Comparison of ENCODE assay signal across 13 mouse cellular contexts in the genomic region with DNA sequence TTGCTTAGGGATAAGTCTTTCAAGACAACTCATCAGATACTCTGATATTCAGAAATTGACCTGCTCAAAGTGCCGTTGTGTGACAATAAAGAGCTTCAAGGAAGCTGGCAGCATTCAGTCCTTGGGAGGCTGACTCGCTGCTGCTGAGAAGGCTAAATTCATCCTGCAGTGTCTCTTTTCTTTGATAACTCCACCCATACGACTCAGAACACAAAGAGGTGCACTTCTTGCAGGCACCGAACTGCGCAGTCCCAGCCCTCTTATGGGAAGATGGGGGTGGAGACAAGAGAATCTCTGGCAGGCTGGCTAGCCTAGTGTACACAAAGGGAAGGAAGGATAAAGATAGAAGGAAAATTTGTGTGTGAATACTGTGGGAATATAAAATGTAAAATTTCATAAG. TPM values are rescaled to one million over a fixed set of nuclear protein-coding genes. Genes with fewer than 3 reads are reported as not detected.
A peak's percentile ranks its signal among the peaks of the same experiment; 100 is the strongest.
DNase-seq lines count a peak whose midpoint lies in the region; ATAC-seq lines count a peak whose summit lies in the region.
"Had no signal": no experiment of that assay in that cellular context is flagged by ENCODE, and none has a peak within 500 bp of the region (broad histone marks: within the 10 kb centered on the region; RNA-seq: fewer than 3 reads in every experiment).

No protein-coding gene starts in this region.

- peaks cover 33% of the 10 kb centered on the region for H3K4me1 ChIP-seq in forebrain, embryonic 14.5 days (ENCODE audit: control insufficient read depth, insufficient read depth, low read length)
- H3K4me1 ChIP-seq in midbrain, embryonic 10.5 days, result peaks cover 45% of the 10 kb centered on the region

- H3K4me3 ChIP-seq in forebrain, embryonic 14.5 days (ENCODE audit: low read depth, low read length), result peak overlapping the region; percentile 16
- peak overlapping the region; percentile 30 for H3K4me3 ChIP-seq in midbrain, embryonic 10.5 days
- H3K4me3 ChIP-seq: limb, embryonic 13.5 days; megakaryocyte, embryonic 14.5 days had no signal

- 5% methylated on average over 5 of the region's 5 CpGs for WGBS in forebrain, embryonic 14.5 days
- 27% methylated on average over 5 of the region's 5 CpGs for WGBS in midbrain, embryonic 10.5 days

- H3K9me3 ChIP-seq in forebrain, embryonic 14.5 days (replicated peaks; ENCODE audit: control insufficient read depth, low read length), result no peaks in the 10 kb centered on the region
- H3K9me3 ChIP-seq in midbrain, embryonic 10.5 days (replicated peaks), result no peaks in the 10 kb centered on the region
- H3K9me3 ChIP-seq: megakaryocyte, embryonic 14.5 days had no signal

- no peaks in the 10 kb centered on the region for H3K27me3 ChIP-seq in forebrain, embryonic 14.5 days (replicated peaks; ENCODE audit: control insufficient read depth, insufficient read depth, low read length)
- H3K27me3 ChIP-seq in midbrain, embryonic 10.5 days (ENCODE audit: low read depth, poor library complexity, severe bottlenecking), result no peaks in the 10 kb centered on the region
- H3K27me3 ChIP-seq: limb, embryonic 13.5 days; megakaryocyte, embryonic 14.5 days had no signal

- peaks cover 25% of the 10 kb centered on the region for H3K36me3 ChIP-seq in forebrain, embryonic 14.5 days (ENCODE audit: control insufficient read depth, insufficient read depth, low read length)
- peaks cover 48% of the 10 kb centered on the region for H3K36me3 ChIP-seq in midbrain, embryonic 10.5 days

- H3K9ac ChIP-seq in forebrain, embryonic 14.5 days (ENCODE audit: low read length), result peak overlapping the region; percentile 49
- H3K9ac ChIP-seq: limb, embryonic 13.5 days; lung, embryonic 14.5 days had no signal

- H3K27ac ChIP-seq in forebrain, embryonic 14.5 days (ENCODE audit: low read depth, low read length), result peak overlapping the region; percentile 75
- H3K27ac ChIP-seq in midbrain, embryonic 10.5 days (replicated peaks), result peak overlapping the region; percentile 63
- H3K27ac ChIP-seq: limb, embryonic 13.5 days had no signal

- H3K4me2 ChIP-seq in forebrain, embryonic 14.5 days (ENCODE audit: low read length), result peak overlapping the region; percentile 68
- H3K4me2 ChIP-seq: heart, embryonic 11.5 days; limb, embryonic 13.5 days; lung, embryonic 14.5 days had no signal

- DNase-seq in frontal cortex, postnatal 25 days (ENCODE audit: low spot score in 2 of 2), result no peak
- peak; percentile 67 for DNase-seq in forebrain, embryonic 14.5 days (ENCODE audit: low spot score)
- DNase-seq in midbrain, embryonic 10.5 days (ENCODE audit: low spot score), result peak; percentile 28
- DNase-seq in telencephalon, adult 2 months (ENCODE audit: low read depth, low spot score), result peak; percentile 50
- no peak for DNase-seq in spleen, adult 12 weeks (ENCODE audit: low spot score)
- DNase-seq in cerebellum, adult 18-20 months, result no peak
- DNase-seq in cerebellum, postnatal 10 days, result no peak
- DNase-seq: kidney, postnatal 10 days; lung, embryonic 14.5 days had no signal

- 0 out of 2 replicates have a peak, but pooled peaks have one; percentile 39 for ATAC-seq in frontal cortex, adult (ENCODE audit: low TSS enrichment)
- no peak for ATAC-seq in forebrain, embryonic 14.5 days

RNA-seq across cellular contexts. Expression of gene Zfp60, which starts 4.3 kb away (rescaled TPM):
- 96.6 and 101 TPM in 2 replicates for polyA plus RNA-seq in forebrain, embryonic 14.5 days (2014; fragmentation: Nextera tagmentation; extraction: Ambion mirVana)
- 62.4 and 80.1 TPM in 2 replicates for polyA plus RNA-seq in midbrain, embryonic 10.5 days (2016; fragmentation: Nextera tagmentation; extraction: Ambion mirVana)

RNA-seq across cellular contexts. Expression of gene Zfp607b, which starts 46.3 kb away (rescaled TPM):
- 10.8 and 14.5 TPM in 2 replicates for polyA plus RNA-seq in forebrain, embryonic 14.5 days (2014; fragmentation: Nextera tagmentation; extraction: Ambion mirVana)
- 6.3 and 7.7 TPM in 2 replicates for polyA plus RNA-seq in midbrain, embryonic 10.5 days (2016; fragmentation: Nextera tagmentation; extraction: Ambion mirVana)

Comparison
In these comparisons a context has a peak if more than half of its experiments do, and no peak if none do; other contexts are left out.
1. DNase-seq: peak in forebrain, embryonic 14.5 days (single experiment), midbrain, embryonic 10.5 days (single experiment) and telencephalon, adult 2 months (single experiment); none in frontal cortex, postnatal 25 days (0 of 2), spleen, adult 12 weeks (single experiment), cerebellum, adult 18-20 months (0 of 2) and cerebellum, postnatal 10 days (0 of 2).